Comparison of ENCODE assay signal across 8 mouse cellular contexts in genomic region chr2:173159354-173160311, GRCm38 (mm10). TPM values are rescaled to one million over a fixed set of nuclear protein-coding genes. Genes with fewer than 3 reads are reported as not detected.
DNase-seq lines count a peak whose midpoint lies in the region; ATAC-seq lines count a peak whose summit lies in the region.

No protein-coding gene starts in this region.

- no peaks in the 10 kb centered on the region for H3K9me3 ChIP-seq in forebrain, embryonic 11.5 days (ENCODE audit: control insufficient read depth, low read length)
- no peaks in the 10 kb centered on the region for H3K9me3 ChIP-seq in hindbrain, embryonic 12.5 days (replicated peaks)
- no peaks in the 10 kb centered on the region for H3K9me3 ChIP-seq in limb, embryonic 10.5 days (replicated peaks)
- no peaks in the 10 kb centered on the region for H3K9me3 ChIP-seq in midbrain, embryonic 13.5 days
- no peaks in the 10 kb centered on the region for H3K9me3 ChIP-seq in stomach, embryonic 14.5 days (ENCODE audit: control insufficient read depth, low read depth, low read length)

- H3K36me3 ChIP-seq in forebrain, embryonic 11.5 days (ENCODE audit: control insufficient read depth, insufficient read depth, low read length): no peaks in the 10 kb centered on the region
- H3K36me3 ChIP-seq in hindbrain, embryonic 12.5 days: no peaks in the 10 kb centered on the region
- H3K36me3 ChIP-seq in limb, embryonic 10.5 days: no peaks in the 10 kb centered on the region
- no peaks in the 10 kb centered on the region for H3K36me3 ChIP-seq in midbrain, embryonic 13.5 days
- no peaks in the 10 kb centered on the region for H3K36me3 ChIP-seq in stomach, embryonic 14.5 days (ENCODE audit: control insufficient read depth, insufficient read depth, low read length)

- WGBS in forebrain, embryonic 11.5 days: 56% methylated on average over 24 of the region's 24 CpGs
- 57% methylated on average over 24 of the region's 24 CpGs for WGBS in hindbrain, embryonic 12.5 days
- 47% methylated on average over 24 of the region's 24 CpGs for WGBS in limb, embryonic 10.5 days
- 57% methylated on average over 24 of the region's 24 CpGs for WGBS in midbrain, embryonic 13.5 days
- WGBS in stomach, embryonic 14.5 days: 36% methylated on average over 24 of the region's 24 CpGs

- H3K9ac ChIP-seq in forebrain, embryonic 11.5 days (ENCODE audit: low read length): no peak overlapping the region
- no peak overlapping the region for H3K9ac ChIP-seq in hindbrain, embryonic 12.5 days
- no peak overlapping the region for H3K9ac ChIP-seq in midbrain, embryonic 13.5 days (replicated peaks)
- no peak overlapping the region for H3K9ac ChIP-seq in stomach, embryonic 14.5 days (replicated peaks; ENCODE audit: low read depth, low read length)

- peak; percentile 74 for ATAC-seq in forebrain, embryonic 11.5 days (replicated peaks; ENCODE audit: low FRiP score)
- ATAC-seq in hindbrain, embryonic 12.5 days (ENCODE audit: low FRiP score): peak; percentile 54; the same call in 1 of the 2 replicates
- ATAC-seq in midbrain, embryonic 13.5 days: peak; percentile 43
- ATAC-seq in stomach, embryonic 14.5 days (ENCODE audit: insufficient number of reproducible peaks, insufficient read depth, low FRiP score, low read depth): peak; percentile 72; the same call in 1 of the 2 replicates

- H3K27me3 ChIP-seq in forebrain, embryonic 11.5 days (ENCODE audit: control insufficient read depth, insufficient read depth, low read length): no peaks in the 10 kb centered on the region
- peaks cover 6% of the 10 kb centered on the region; the same call in 1 of the 2 replicates for H3K27me3 ChIP-seq in hindbrain, embryonic 12.5 days
- peaks cover 9% of the 10 kb centered on the region; the same call in 1 of the 2 replicates for H3K27me3 ChIP-seq in limb, embryonic 10.5 days (ENCODE audit: low read depth, poor library complexity, severe bottlenecking)
- no peaks in the 10 kb centered on the region for H3K27me3 ChIP-seq in midbrain, embryonic 13.5 days
- no peaks in the 10 kb centered on the region for H3K27me3 ChIP-seq in stomach, embryonic 14.5 days (ENCODE audit: control insufficient read depth, insufficient read depth, low read length)

- no peak overlapping the region for H3K4me3 ChIP-seq in forebrain, embryonic 11.5 days (ENCODE audit: low read depth, low read length)
- H3K4me3 ChIP-seq in hindbrain, embryonic 12.5 days: no peak overlapping the region
- H3K4me3 ChIP-seq in limb, embryonic 10.5 days: no peak overlapping the region
- H3K4me3 ChIP-seq in midbrain, embryonic 13.5 days (replicated peaks): no peak overlapping the region
- H3K4me3 ChIP-seq in stomach, embryonic 14.5 days (ENCODE audit: low read depth, low read length): no peak overlapping the region

- no peaks in the 10 kb centered on the region for H3K4me1 ChIP-seq in forebrain, embryonic 11.5 days (replicated peaks; ENCODE audit: control insufficient read depth, insufficient read depth, low read length)
- peaks cover 6% of the 10 kb centered on the region; the same call in 1 of the 2 replicates for H3K4me1 ChIP-seq in hindbrain, embryonic 12.5 days
- H3K4me1 ChIP-seq in limb, embryonic 10.5 days: peaks cover 22% of the 10 kb centered on the region
- 0 out of 2 replicates have a peak, but pooled peaks cover 5% of the 10 kb centered on the region for H3K4me1 ChIP-seq in midbrain, embryonic 13.5 days (replicated peaks)
- H3K4me1 ChIP-seq in stomach, embryonic 14.5 days (ENCODE audit: control insufficient read depth, insufficient read depth, low read length): no peaks in the 10 kb centered on the region

- no peak overlapping the region for H3K27ac ChIP-seq in forebrain, embryonic 11.5 days (ENCODE audit: low read depth, low read length)
- no peak overlapping the region for H3K27ac ChIP-seq in hindbrain, embryonic 12.5 days
- peak overlapping the region; percentile 69 for H3K27ac ChIP-seq in limb, embryonic 10.5 days
- H3K27ac ChIP-seq in midbrain, embryonic 13.5 days: no peak overlapping the region
- H3K27ac ChIP-seq in stomach, embryonic 14.5 days (ENCODE audit: low read length): peak overlapping the region; percentile 53; the same call in 1 of the 2 replicates

- no peak overlapping the region for H3K4me2 ChIP-seq in forebrain, embryonic 11.5 days (ENCODE audit: low read depth, low read length, severe bottlenecking)
- H3K4me2 ChIP-seq in hindbrain, embryonic 12.5 days (replicated peaks): no peak overlapping the region
- H3K4me2 ChIP-seq in midbrain, embryonic 13.5 days (replicated peaks): no peak overlapping the region
- no peak overlapping the region for H3K4me2 ChIP-seq in stomach, embryonic 14.5 days (replicated peaks; ENCODE audit: low read depth, low read length)

- DNase-seq in heart, adult 8-10 months (ENCODE audit: low spot score): peak; percentile 41
- DNase-seq in heart, adult 11 months: no peak
- peak; percentile 42 for DNase-seq in adrenal gland, adult 8-10 months
- DNase-seq in forebrain, embryonic 11.5 days (ENCODE audit: low spot score): peak; percentile 81
- DNase-seq in limb, embryonic 10.5 days (ENCODE audit: low spot score): peak; percentile 80

RNA-seq across cellular contexts. Expression of gene Pck1, which starts 6.8 kb away (rescaled TPM):
- total RNA-seq in heart, adult 8-10 months (2022): 1 to 10 TPM; 3.9 to 5.8 (median 4.8) TPM
- total RNA-seq in adrenal gland, adult 8-10 months (2022): 100 to 1,000 TPM; 135 to 516 (median 360) TPM
- polyA plus RNA-seq in forebrain, embryonic 11.5 days (2014; fragmentation: Nextera tagmentation; extraction: Ambion mirVana): not detected in 2 replicates
- polyA plus RNA-seq in hindbrain, embryonic 12.5 days (2016; fragmentation: Nextera tagmentation; extraction: Ambion mirVana): not detected in 2 replicates
- not detected in 2 replicates for polyA plus RNA-seq in limb, embryonic 10.5 days (2016; fragmentation: Nextera tagmentation; extraction: Ambion mirVana)
- polyA plus RNA-seq in midbrain, embryonic 13.5 days (2015; fragmentation: Nextera tagmentation; extraction: Ambion mirVana): not detected in 2 replicates
- 0.21 and 0.23 TPM in 2 replicates for polyA plus RNA-seq in stomach, embryonic 14.5 days (2014; fragmentation: Nextera tagmentation; extraction: Ambion mirVana)

RNA-seq across cellular contexts. Expression of gene Ctcfl, which starts 40.3 kb away (rescaled TPM):
- total RNA-seq in heart, adult 8-10 months (2022): under 1 TPM in 3 of 4 experiments, not detected in 1; 0.11 to 0.47 (median 0.16) TPM
- total RNA-seq in adrenal gland, adult 8-10 months (2022): under 1 TPM in 2 of 4 experiments, not detected in 2; 0.13 to 0.22 TPM
- 0.08 TPM in 1 of 2 replicates, not detected in the other for polyA plus RNA-seq in forebrain, embryonic 11.5 days (2014; fragmentation: Nextera tagmentation; extraction: Ambion mirVana)
- polyA plus RNA-seq in hindbrain, embryonic 12.5 days (2016; fragmentation: Nextera tagmentation; extraction: Ambion mirVana): 0.14 TPM in 2 replicates
- 0.06 TPM in 1 of 2 replicates, not detected in the other for polyA plus RNA-seq in limb, embryonic 10.5 days (2016; fragmentation: Nextera tagmentation; extraction: Ambion mirVana)
- 0.10 and 0.15 TPM in 2 replicates for polyA plus RNA-seq in midbrain, embryonic 13.5 days (2015; fragmentation: Nextera tagmentation; extraction: Ambion mirVana)
- 0.14 and 0.17 TPM in 2 replicates for polyA plus RNA-seq in stomach, embryonic 14.5 days (2014; fragmentation: Nextera tagmentation; extraction: Ambion mirVana)

RNA-seq across cellular contexts. Expression of gene Zbp1, which starts 59.1 kb away (rescaled TPM):
- under 1 TPM in 3 of 4 experiments, not detected in 1; 0.31 to 0.52 (median 0.46) TPM for total RNA-seq in heart, adult 8-10 months (2022)
- total RNA-seq in adrenal gland, adult 8-10 months (2022): 1 to 10 TPM; 1.1 to 5.3 (median 2.5) TPM
- polyA plus RNA-seq in forebrain, embryonic 11.5 days (2014; fragmentation: Nextera tagmentation; extraction: Ambion mirVana): not detected in 2 replicates
- 0.28 TPM in 1 of 2 replicates, not detected in the other for polyA plus RNA-seq in hindbrain, embryonic 12.5 days (2016; fragmentation: Nextera tagmentation; extraction: Ambion mirVana)
- not detected in 2 replicates for polyA plus RNA-seq in limb, embryonic 10.5 days (2016; fragmentation: Nextera tagmentation; extraction: Ambion mirVana)
- 0.27 and 0.50 TPM in 2 replicates for polyA plus RNA-seq in midbrain, embryonic 13.5 days (2015; fragmentation: Nextera tagmentation; extraction: Ambion mirVana)
- 0.91 TPM in 1 of 2 replicates, not detected in the other for polyA plus RNA-seq in stomach, embryonic 14.5 days (2014; fragmentation: Nextera tagmentation; extraction: Ambion mirVana)

Comparison
In these comparisons a context has a peak if more than half of its experiments do, and no peak if none do; other contexts are left out.
1. H3K27ac ChIP-seq: peak in limb, embryonic 10.5 days (single experiment) and stomach, embryonic 14.5 days (single experiment); none in forebrain, embryonic 11.5 days (single experiment), hindbrain, embryonic 12.5 days (single experiment) and midbrain, embryonic 13.5 days (single experiment).
2. Peak in every context shown above with its lines, with median percentiles within 50 percentile points of each other: ATAC-seq.